Mouse (Mus musculus): ENCODE results near the gene Mta3.

GRCm38 (mm10) chr17:83795121-83795520 lies 89.2 kb downstream of the Mta3 start:
- no peak for TF ChIP-seq CTCF (IDR thresholded peaks at IDR 0.05; ENCODE audit: borderline replicate concordance, control insufficient read depth, extremely low read depth, insufficient read depth, low read length, poor library complexity)
- no peak for TF ChIP-seq POLR2A (IDR thresholded peaks at IDR 0.05; ENCODE audit: control insufficient read depth, extremely low read depth, insufficient read depth, low read length, poor library complexity)

Data from thymus, adult 2 months (tissue).